Mouse (Mus musculus): Measurements from ENCODE around the gene Itih5. TPM values are rescaled to one million over a fixed set of nuclear protein-coding genes. Genes with fewer than 3 reads are reported as not detected.

Gene Itih5
- polyA plus RNA-seq, 1 experiment from 2014 or later: 5.0 TPM

DNA sequence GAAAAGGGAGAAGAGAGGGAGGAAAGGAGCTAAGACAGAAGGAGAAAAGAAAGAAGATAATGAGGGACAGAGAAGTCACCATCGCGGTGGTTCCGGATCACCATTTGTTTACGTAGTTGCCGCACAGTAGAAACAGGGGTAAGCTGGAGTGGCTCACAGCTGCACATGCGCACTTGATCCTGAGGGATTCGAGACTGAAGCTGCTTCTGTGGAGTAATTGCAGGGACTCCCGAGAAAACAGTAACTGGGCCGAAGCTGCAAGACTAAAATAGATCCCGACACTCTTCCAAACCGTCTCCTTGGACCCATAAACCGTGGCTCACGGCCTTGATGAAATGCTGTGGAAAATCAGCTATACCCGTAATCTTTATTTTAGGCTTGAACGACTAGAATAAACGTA is 16.6 kb downstream of the Itih5 start:
- peaks cover 20% of the 10 kb centered on the region for H3K4me1 ChIP-seq
- no peaks in the 10 kb centered on the region for H3K27me3 ChIP-seq
- H3K36me3 ChIP-seq: no peaks in the 10 kb centered on the region
- no peak overlapping the region for H3K4me3 ChIP-seq
- H3K9me3 ChIP-seq: no peaks in the 10 kb centered on the region
- no peak for ATAC-seq (ENCODE audit: insufficient number of reproducible peaks, insufficient read depth, low FRiP score, low TSS enrichment, low read depth)
- WGBS: 89% methylated on average over 16 of the region's 16 CpGs
- H3K9ac ChIP-seq: no peak overlapping the region
- H3K4me2 ChIP-seq: no peak overlapping the region
- H3K27ac ChIP-seq: no peak overlapping the region

GRCm38 (mm10) chr2:10193553-10193952 is 40.2 kb downstream of the Itih5 start:
- H3K4me2 ChIP-seq: no peak overlapping the region
- no peaks in the 10 kb centered on the region for H3K36me3 ChIP-seq
- ATAC-seq (ENCODE audit: insufficient number of reproducible peaks, insufficient read depth, low FRiP score, low TSS enrichment, low read depth): no peak
- no peak overlapping the region for H3K4me3 ChIP-seq
- H3K27ac ChIP-seq: no peak overlapping the region
- H3K9me3 ChIP-seq: no peaks in the 10 kb centered on the region
- no peak overlapping the region for H3K9ac ChIP-seq
- no peaks in the 10 kb centered on the region for H3K4me1 ChIP-seq
- no peaks in the 10 kb centered on the region for H3K27me3 ChIP-seq
- WGBS: 57% methylated on average over 3 of the region's 3 CpGs

- Histone ChIP-seq H3K27me3 (no peaks in the 10 kb centered on the region), H3K9ac (no peak overlapping the region), H3K4me1 (no peaks in the 10 kb centered on the region), H3K27ac (no peak overlapping the region), H3K4me2 (no peak overlapping the region), H3K36me3 (no peaks in the 10 kb centered on the region), H3K9me3 (no peaks in the 10 kb centered on the region), H3K4me3 (no peak overlapping the region)
- WGBS: 76% methylated on average over 3 of the region's 3 CpGs
- no peak for ATAC-seq (ENCODE audit: insufficient number of reproducible peaks, insufficient read depth, low FRiP score, low TSS enrichment, low read depth)
Observed at GRCm38 (mm10) chr2:10195162-10195561, 41.8 kb downstream of the Itih5 start.

DNA sequence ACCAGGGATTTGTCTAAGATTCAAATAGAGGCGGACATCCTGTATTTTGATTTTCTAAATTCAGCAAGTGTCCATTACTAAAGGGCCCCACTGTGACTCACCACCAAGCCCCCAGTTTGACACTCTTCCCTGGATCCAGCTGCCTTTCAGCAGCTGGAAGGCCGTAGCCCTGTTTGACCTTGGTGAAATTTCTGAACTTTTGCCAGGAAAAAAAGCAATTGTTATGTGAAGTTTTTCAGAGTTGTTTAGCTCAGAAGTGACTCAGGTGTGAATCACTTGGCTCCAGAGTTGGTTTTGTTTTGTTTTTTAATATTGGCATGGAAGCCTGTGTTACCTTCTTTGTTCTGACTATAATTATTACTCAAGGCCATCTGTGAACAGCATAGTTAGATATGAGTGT is 46.0 kb downstream of the Itih5 start:
- Histone ChIP-seq H3K27ac (no peak overlapping the region), H3K36me3 (no peaks in the 10 kb centered on the region), H3K9me3 (no peaks in the 10 kb centered on the region), H3K4me3 (no peak overlapping the region), H3K4me1 (no peaks in the 10 kb centered on the region), H3K27me3 (no peaks in the 10 kb centered on the region), H3K4me2 (no peak overlapping the region), H3K9ac (no peak overlapping the region)
- no peak for ATAC-seq (ENCODE audit: insufficient number of reproducible peaks, insufficient read depth, low FRiP score, low TSS enrichment, low read depth)
- 84% methylated on average over 2 of the region's 2 CpGs for WGBS

DNA sequence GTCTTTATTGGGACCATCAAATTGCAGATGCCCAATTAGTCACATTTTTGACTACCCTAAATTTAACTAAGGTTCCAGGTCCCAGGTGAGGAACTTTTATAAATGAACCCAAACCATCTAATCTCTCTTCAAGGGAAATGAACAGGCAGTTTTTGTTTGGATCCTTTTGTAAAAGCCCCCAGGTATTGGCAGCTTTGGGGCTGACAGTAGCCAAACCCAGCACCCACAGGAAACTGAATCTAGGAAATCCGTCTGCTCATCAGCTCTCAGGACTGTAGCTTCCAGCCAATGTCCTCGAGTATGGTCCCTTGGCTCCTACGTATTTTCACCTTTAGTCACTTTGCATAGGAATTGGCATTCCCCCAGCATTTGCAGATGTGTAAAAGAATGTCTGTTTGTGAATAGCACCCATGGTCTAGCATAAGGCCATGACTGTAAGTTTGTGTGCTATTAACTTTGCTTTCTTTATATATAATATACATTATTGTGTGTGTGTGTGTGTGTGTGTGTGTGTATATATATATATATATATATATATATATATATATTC is 47.4 kb downstream of the Itih5 start:
- no peak overlapping the region for H3K4me2 ChIP-seq
- no peaks in the 10 kb centered on the region for H3K27me3 ChIP-seq
- no peaks in the 10 kb centered on the region for H3K36me3 ChIP-seq
- H3K4me1 ChIP-seq: no peaks in the 10 kb centered on the region
- no peak overlapping the region for H3K4me3 ChIP-seq
- no peaks in the 10 kb centered on the region for H3K9me3 ChIP-seq
- no peak overlapping the region for H3K9ac ChIP-seq
- no peak for ATAC-seq (ENCODE audit: insufficient number of reproducible peaks, insufficient read depth, low FRiP score, low TSS enrichment, low read depth)
- H3K27ac ChIP-seq: no peak overlapping the region
- WGBS: 66% methylated on average over 3 of the region's 3 CpGs

- no peak for ATAC-seq (ENCODE audit: insufficient number of reproducible peaks, insufficient read depth, low FRiP score, low TSS enrichment, low read depth)
- no peak overlapping the region for H3K4me3 ChIP-seq
- 69% methylated on average over 3 of the region's 3 CpGs for WGBS
- no peaks in the 10 kb centered on the region for H3K36me3 ChIP-seq
- no peak overlapping the region for H3K4me2 ChIP-seq
- no peaks in the 10 kb centered on the region for H3K4me1 ChIP-seq
- no peaks in the 10 kb centered on the region for H3K9me3 ChIP-seq
- H3K9ac ChIP-seq: no peak overlapping the region
- no peaks in the 10 kb centered on the region for H3K27me3 ChIP-seq
- H3K27ac ChIP-seq: no peak overlapping the region
Observed at GRCm38 (mm10) chr2:10204301-10204700, 50.9 kb downstream of the Itih5 start.

GRCm38 (mm10) chr2:10213468-10213867 is 60.1 kb downstream of the Itih5 start:
- no peak overlapping the region for H3K27ac ChIP-seq
- no peaks in the 10 kb centered on the region for H3K27me3 ChIP-seq
- H3K9me3 ChIP-seq: no peaks in the 10 kb centered on the region
- ATAC-seq (ENCODE audit: insufficient number of reproducible peaks, insufficient read depth, low FRiP score, low TSS enrichment, low read depth): no peak
- H3K9ac ChIP-seq: no peak overlapping the region
- 81% methylated on average over 12 of the region's 12 CpGs for WGBS
- no peak overlapping the region for H3K4me2 ChIP-seq
- no peak overlapping the region for H3K4me3 ChIP-seq
- no peaks in the 10 kb centered on the region for H3K36me3 ChIP-seq
- H3K4me1 ChIP-seq: no peaks in the 10 kb centered on the region; the same call in 1 of the 2 replicates

DNA sequence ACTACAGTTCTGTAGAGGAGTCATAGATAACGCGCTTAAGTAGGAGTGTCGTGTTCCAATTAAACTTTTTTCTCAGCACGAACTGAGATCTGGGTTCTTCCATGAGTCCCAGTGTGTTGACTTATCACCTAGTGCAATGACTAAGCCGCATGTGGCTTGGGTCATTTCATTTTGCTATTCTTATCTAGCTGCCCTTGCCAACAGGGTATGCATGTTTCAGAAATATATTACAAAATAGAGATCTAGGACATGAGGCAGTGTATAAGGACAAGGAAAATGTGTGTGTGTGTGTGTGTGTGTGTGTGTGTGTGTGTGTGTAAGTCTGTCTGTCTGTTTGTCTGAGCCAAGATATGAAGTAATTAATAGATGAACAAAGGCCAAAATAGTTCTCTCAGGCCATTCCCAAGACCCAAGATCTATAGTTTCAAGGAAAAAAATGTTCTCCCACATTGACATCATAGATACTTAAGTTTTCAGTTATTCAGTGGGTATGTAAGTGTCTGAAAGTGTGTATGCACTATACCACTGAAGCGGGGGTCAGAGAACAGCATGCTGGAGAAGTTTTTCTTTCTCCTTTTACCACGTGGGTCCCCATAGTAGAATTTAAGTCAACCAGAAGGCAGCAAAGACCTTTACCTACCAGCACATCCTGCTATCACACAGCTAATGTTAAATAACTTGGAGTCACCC is 62.6 kb downstream of the Itih5 start:
- Histone ChIP-seq H3K9ac (no peak overlapping the region), H3K4me1 (no peaks in the 10 kb centered on the region; the same call in 1 of the 2 replicates), H3K36me3 (no peaks in the 10 kb centered on the region), H3K4me2 (no peak overlapping the region), H3K9me3 (no peaks in the 10 kb centered on the region), H3K4me3 (no peak overlapping the region), H3K27me3 (no peaks in the 10 kb centered on the region), H3K27ac (no peak overlapping the region)
- ATAC-seq (ENCODE audit: insufficient number of reproducible peaks, insufficient read depth, low FRiP score, low TSS enrichment, low read depth): no peak
- 81% methylated on average over 7 of the region's 7 CpGs for WGBS

DNA sequence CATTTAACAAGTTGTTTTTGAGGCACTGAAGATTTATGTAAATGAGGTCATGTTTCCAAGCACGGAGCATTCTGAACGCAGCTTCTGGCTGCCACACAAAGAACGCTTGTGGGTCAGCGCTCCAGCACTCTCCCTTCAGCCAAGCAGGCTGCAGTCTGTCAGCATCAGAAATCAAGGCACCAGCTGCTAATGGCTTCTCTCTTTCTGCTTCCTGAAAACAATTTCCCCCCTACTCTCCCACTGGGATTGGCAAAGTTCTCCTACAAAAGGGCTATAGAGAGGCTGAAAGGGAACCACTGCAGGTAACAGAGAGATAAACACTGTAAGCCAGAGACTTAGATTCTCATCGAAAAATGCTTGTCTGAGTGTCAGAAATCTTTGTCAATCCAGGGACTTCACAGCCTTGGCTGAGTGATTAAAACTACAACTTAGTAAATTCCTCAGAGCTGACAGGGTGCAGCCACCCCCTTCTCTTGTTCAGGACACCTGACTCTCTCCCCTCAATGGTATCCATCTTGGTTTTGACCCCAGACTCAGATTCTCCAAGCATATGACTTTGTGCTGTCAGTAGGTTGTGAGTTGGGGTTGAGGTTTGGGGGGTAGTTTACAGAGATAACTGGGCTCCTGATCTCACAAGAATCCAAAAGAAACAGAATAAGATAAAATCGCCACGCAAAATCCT is 63.3 kb downstream of the Itih5 start:
- H3K9ac ChIP-seq: no peak overlapping the region
- WGBS: 37% methylated on average over 7 of the region's 7 CpGs
- H3K27me3 ChIP-seq: no peaks in the 10 kb centered on the region
- no peak overlapping the region for H3K4me3 ChIP-seq
- H3K4me1 ChIP-seq: no peaks in the 10 kb centered on the region; the same call in 1 of the 2 replicates
- no peaks in the 10 kb centered on the region for H3K9me3 ChIP-seq
- ATAC-seq (ENCODE audit: insufficient number of reproducible peaks, insufficient read depth, low FRiP score, low TSS enrichment, low read depth): no peak
- H3K27ac ChIP-seq: no peak overlapping the region
- no peaks in the 10 kb centered on the region for H3K36me3 ChIP-seq
- no peak overlapping the region for H3K4me2 ChIP-seq

- no peaks in the 10 kb centered on the region; the same call in 1 of the 2 replicates for H3K4me1 ChIP-seq
- H3K36me3 ChIP-seq: no peaks in the 10 kb centered on the region
- H3K9me3 ChIP-seq: no peaks in the 10 kb centered on the region
- H3K27ac ChIP-seq: no peak overlapping the region
- no peaks in the 10 kb centered on the region for H3K27me3 ChIP-seq
- 88% methylated on average over 4 of the region's 4 CpGs for WGBS
- no peak overlapping the region for H3K4me2 ChIP-seq
- no peak overlapping the region for H3K9ac ChIP-seq
- ATAC-seq (ENCODE audit: insufficient number of reproducible peaks, insufficient read depth, low FRiP score, low TSS enrichment, low read depth): no peak
- no peak overlapping the region for H3K4me3 ChIP-seq
Observed at GRCm38 (mm10) chr2:10221862-10222261, 68.5 kb downstream of the Itih5 start.

DNA sequence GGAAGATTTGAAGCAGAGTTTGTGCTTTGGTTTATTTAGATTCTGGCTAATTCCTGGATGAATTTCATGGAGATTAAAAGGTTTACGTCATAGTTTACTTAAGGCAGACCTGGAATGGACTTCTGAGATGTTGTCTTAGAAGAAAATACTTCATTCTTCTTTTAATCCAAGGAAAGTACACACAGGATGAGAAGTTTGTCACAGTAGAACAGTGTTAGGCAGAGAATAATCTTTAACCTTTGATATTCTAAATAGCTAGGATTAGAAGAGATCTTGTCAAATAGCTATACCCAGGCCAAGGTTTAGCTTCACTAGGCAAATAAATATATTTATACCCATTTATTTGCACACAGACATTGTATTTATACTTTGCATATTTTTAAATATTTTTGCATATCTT is 73.5 kb downstream of the Itih5 start:
- Histone ChIP-seq H3K4me2 (no peak overlapping the region), H3K36me3 (no peaks in the 10 kb centered on the region), H3K9ac (no peak overlapping the region), H3K27ac (no peak overlapping the region), H3K4me3 (no peak overlapping the region), H3K27me3 (no peaks in the 10 kb centered on the region), H3K4me1 (no peaks in the 10 kb centered on the region), H3K9me3 (no peaks in the 10 kb centered on the region)
- WGBS: 81% methylated on average over 1 of the region's 1 CpGs
- no peak for ATAC-seq (ENCODE audit: insufficient number of reproducible peaks, insufficient read depth, low FRiP score, low TSS enrichment, low read depth)

- no peak overlapping the region for H3K4me3 ChIP-seq
- H3K27me3 ChIP-seq: no peaks in the 10 kb centered on the region
- no peaks in the 10 kb centered on the region for H3K36me3 ChIP-seq
- no peak for ATAC-seq (ENCODE audit: insufficient number of reproducible peaks, insufficient read depth, low FRiP score, low TSS enrichment, low read depth)
- no peaks in the 10 kb centered on the region for H3K9me3 ChIP-seq
- H3K27ac ChIP-seq: no peak overlapping the region
- no peak overlapping the region for H3K9ac ChIP-seq
- H3K4me1 ChIP-seq: no peaks in the 10 kb centered on the region
- H3K4me2 ChIP-seq: no peak overlapping the region
- WGBS: 74% methylated on average over 6 of the region's 6 CpGs
Observed at GRCm38 (mm10) chr2:10231971-10232370, 78.6 kb downstream of the Itih5 start.

Data from embryonic facial prominence, embryonic 13.5 days (tissue).